Mouse (Mus musculus): Measurements from ENCODE around the gene Krtap5-2.

DNA sequence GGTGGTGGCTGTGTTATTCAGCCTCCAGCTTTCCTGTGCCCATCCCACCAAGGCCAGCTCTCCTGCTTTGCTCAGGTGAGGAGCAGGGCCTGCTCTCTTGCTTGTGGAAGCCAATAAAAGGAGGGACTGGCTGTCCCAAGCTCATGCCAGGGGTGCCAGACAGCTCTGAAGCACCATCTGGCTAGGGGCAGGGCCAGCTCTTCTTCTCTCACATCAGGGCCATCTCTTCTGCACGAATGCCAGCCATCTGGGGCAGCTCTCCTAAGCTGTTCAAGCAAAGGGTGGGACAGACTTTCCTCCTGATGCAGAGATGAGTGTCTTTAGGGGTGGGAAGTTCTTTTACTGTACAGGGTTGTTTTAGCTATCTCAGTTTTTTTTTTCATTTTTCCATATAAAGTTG lies 5.2 kb upstream of the Krtap5-2 start:
- TF ChIP-seq CTCF (IDR thresholded peaks at IDR 0.05; ENCODE audit: borderline replicate concordance, control insufficient read depth, extremely low read depth, insufficient read depth, low read length, poor library complexity) (no peak), POLR2A (IDR thresholded peaks at IDR 0.05; ENCODE audit: control insufficient read depth, extremely low read depth, insufficient read depth, low read length, poor library complexity) (no peak)

All from thymus, adult 2 months (tissue).